Comparison of ENCODE assay signal across 19 mouse cellular contexts in the genomic region with DNA sequence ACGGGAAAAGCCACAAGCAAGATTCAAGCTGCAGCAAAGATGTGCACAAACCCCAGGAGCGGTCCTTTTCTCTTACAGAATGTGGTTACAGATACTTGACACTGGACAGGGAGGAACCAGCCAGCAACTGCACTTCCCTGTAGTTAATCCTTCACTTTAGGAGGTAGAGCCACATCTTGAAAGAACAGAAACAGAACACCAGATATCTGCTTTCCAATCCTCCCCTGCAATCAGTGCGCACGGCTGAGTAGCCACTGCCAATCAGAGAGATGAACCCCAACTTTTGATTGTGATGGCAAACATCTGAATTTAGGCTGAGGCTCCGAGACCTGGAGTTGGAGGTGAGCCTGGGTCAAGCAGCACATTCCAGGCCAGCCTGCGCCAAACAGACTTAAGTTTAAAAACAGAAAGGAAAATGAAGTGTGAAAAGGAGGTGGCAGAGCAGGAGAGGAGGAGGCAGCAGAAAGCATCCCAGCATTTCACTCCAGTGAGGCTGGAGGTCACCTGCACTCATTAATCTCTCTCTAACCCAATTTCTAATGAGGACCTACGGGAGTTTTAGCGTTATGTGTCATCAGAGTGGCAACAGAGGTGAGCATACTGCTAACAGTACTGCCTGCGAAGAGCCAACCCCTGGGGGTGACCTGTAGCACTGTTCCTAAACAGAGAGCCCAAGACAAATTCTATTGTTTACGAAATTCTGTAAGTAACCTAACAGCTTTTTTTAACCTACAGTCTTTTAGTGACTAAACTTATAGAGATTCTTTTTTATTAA. TPM values are rescaled to one million over a fixed set of nuclear protein-coding genes. Genes with fewer than 3 reads are reported as not detected.
DNase-seq lines count a peak whose midpoint lies in the region; ATAC-seq and TF ChIP-seq lines count a peak whose summit lies in the region.
"Had no signal": no experiment of that assay in that cellular context is flagged by ENCODE, and none has a peak within 500 bp of the region (broad histone marks: within the 10 kb centered on the region; RNA-seq: fewer than 3 reads in every experiment).

No protein-coding gene starts in this region.

- TF ChIP-seq RAD21 in MEL (IDR thresholded peaks at IDR 0.05; ENCODE audit: low read depth, low read length) = no peak

- H3K4me2 ChIP-seq in kidney, embryonic 15.5 days = 0 out of 2 replicates have a peak overlapping the region, but pooled peaks have one; percentile 9
- H3K4me2 ChIP-seq in liver, embryonic 12.5 days = peak overlapping the region; percentile 54
- H3K4me2 ChIP-seq: limb, embryonic 13.5 days; midbrain, embryonic 12.5 days had no signal

- no peak for TF ChIP-seq EP300 in MEL (IDR thresholded peaks at IDR 0.05; ENCODE audit: low read depth in 1 of 2, low read length in 2 of 2)

- H3K4me3 ChIP-seq in kidney, embryonic 15.5 days (replicated peaks) = no peak overlapping the region
- H3K4me3 ChIP-seq in MEL (ENCODE audit: control insufficient read depth in 1 of 2, insufficient read depth in 1 of 2, low read depth in 2 of 2, low read length in 2 of 2) = no peak overlapping the region
- no peak overlapping the region for H3K4me3 ChIP-seq in liver, embryonic 12.5 days
- H3K4me3 ChIP-seq: limb, embryonic 13.5 days; midbrain, embryonic 12.5 days had no signal

- H3K9me3 ChIP-seq in kidney, embryonic 15.5 days (replicated peaks) = no peaks in the 10 kb centered on the region
- H3K9me3 ChIP-seq in MEL (replicated peaks; ENCODE audit: insufficient read depth, low read length) = no peaks in the 10 kb centered on the region
- no peaks in the 10 kb centered on the region for H3K9me3 ChIP-seq in liver, embryonic 12.5 days (replicated peaks)

- H3K9ac ChIP-seq in kidney, embryonic 15.5 days = no peak overlapping the region
- H3K9ac ChIP-seq in MEL (ENCODE audit: control insufficient read depth, low read depth, low read length, poor library complexity, severe bottlenecking) = no peak overlapping the region
- H3K9ac ChIP-seq in liver, embryonic 12.5 days = 0 out of 2 replicates have a peak overlapping the region, but pooled peaks have one; percentile 1
- H3K9ac ChIP-seq: limb, embryonic 13.5 days; midbrain, embryonic 12.5 days had no signal

- 29% methylated on average over 10 of the region's 10 CpGs for WGBS in kidney, embryonic 15.5 days
- WGBS in liver, embryonic 12.5 days (ENCODE audit: insufficient replicate concordance) = 56% methylated on average over 10 of the region's 10 CpGs

- H3K79me2 ChIP-seq in MEL (ENCODE audit: control insufficient read depth, insufficient read depth, low read length, poor library complexity) = peaks cover 30% of the 10 kb centered on the region

- no peak for TF ChIP-seq CTCF in MEL (IDR thresholded peaks at IDR 0.05 in 2 of 3, conservative IDR thresholded peaks at IDR 0.05 in 1 of 3; ENCODE audit: control insufficient read depth in 1 of 3, insufficient read depth in 1 of 3, low read depth in 2 of 3, low read length in 3 of 3, poor library complexity in 1 of 3, severe bottlenecking in 1 of 3)

- ATAC-seq in kidney, embryonic 15.5 days (replicated peaks; ENCODE audit: low FRiP score) = peak; percentile 78
- ATAC-seq in liver, embryonic 12.5 days = no peak
- ATAC-seq: forebrain, embryonic 14.5 days; inflammation-experienced regulatory T-cells, adult 6 months; Patski had no signal

- H3K27ac ChIP-seq in kidney, embryonic 15.5 days = peak overlapping the region; percentile 67
- no peak overlapping the region for H3K27ac ChIP-seq in MEL (ENCODE audit: control insufficient read depth, low read depth, low read length)
- peak overlapping the region; percentile 67; the same call in 1 of the 2 replicates for H3K27ac ChIP-seq in liver, embryonic 12.5 days
- H3K27ac ChIP-seq: limb, embryonic 13.5 days; midbrain, embryonic 12.5 days had no signal

- DNase-seq in embryo, embryonic 11 days = peak; percentile 3
- DNase-seq in embryo, embryonic 10.5 days (ENCODE audit: low spot score) = no peak
- DNase-seq in kidney, adult 11 months = no peak
- DNase-seq in MEL (ENCODE audit: low read depth, low spot score) = peak; percentile 23
- DNase-seq in adrenal gland, postnatal 10 days = no peak
- DNase-seq in lung, postnatal 36 days = no peak
- DNase-seq: cerebellum, postnatal 25 days; heart, adult 11 months; lung, postnatal 14 days; right cerebral cortex, postnatal 14 days; thymus, postnatal 36 days had no signal

- peaks cover 45% of the 10 kb centered on the region for H3K4me1 ChIP-seq in kidney, embryonic 15.5 days
- H3K4me1 ChIP-seq in MEL (ENCODE audit: control insufficient read depth in 1 of 2, insufficient read depth in 2 of 2, low read length in 2 of 2) = peaks cover 7 to 11% of the 10 kb centered on the region in 2 experiments
- peaks cover 81% of the 10 kb centered on the region for H3K4me1 ChIP-seq in liver, embryonic 12.5 days

- TF ChIP-seq POLR2A in MEL (IDR thresholded peaks at IDR 0.05; ENCODE audit: control insufficient read depth in 1 of 2, insufficient read depth in 1 of 2, low read depth in 1 of 2, low read length in 2 of 2, poor library complexity in 1 of 2) = no peak

- no peaks in the 10 kb centered on the region for H3K27me3 ChIP-seq in kidney, embryonic 15.5 days
- H3K27me3 ChIP-seq in MEL (ENCODE audit: control insufficient read depth in 1 of 2, insufficient read depth in 2 of 2, low read length in 2 of 2) = no peaks in the 10 kb centered on the region
- no peaks in the 10 kb centered on the region for H3K27me3 ChIP-seq in liver, embryonic 12.5 days (replicated peaks)
- H3K27me3 ChIP-seq: CH12.LX; limb, embryonic 13.5 days; midbrain, embryonic 12.5 days; Patski had no signal

- peaks cover 9% of the 10 kb centered on the region for H3K36me3 ChIP-seq in kidney, embryonic 15.5 days
- H3K36me3 ChIP-seq in MEL (ENCODE audit: control insufficient read depth in 1 of 2, insufficient read depth in 2 of 2, low read length in 2 of 2) = peaks cover 0 to 16% of the 10 kb centered on the region in 2 experiments; a peak in 3 of 4 replicates
- H3K36me3 ChIP-seq in liver, embryonic 12.5 days = peaks cover 6% of the 10 kb centered on the region; the same call in 1 of the 2 replicates
- H3K36me3 ChIP-seq: midbrain, embryonic 12.5 days had no signal

TF ChIP-seq in MEL, 35 proteins besides CTCF, POLR2A, EP300 and RAD21:
- TF ChIP-seq RCOR1 (IDR thresholded peaks at IDR 0.05; ENCODE audit: low read depth, low read length) = peak; percentile 59; the same call in 1 of the 2 replicates
- TF ChIP-seq USF2 (IDR thresholded peaks at IDR 0.05; ENCODE audit: borderline replicate concordance in 1 of 2, insufficient read depth in 1 of 2, low read depth in 1 of 2, low read length in 2 of 2) = no peak
TF ChIP-seq in MEL: peak in this region for 1.

RNA-seq across cellular contexts. Expression of gene Lrp6, which starts 39.8 kb away (rescaled TPM):
- 34.5 and 37.5 TPM in 2 replicates for polyA plus RNA-seq in kidney, embryonic 15.5 days (2015; fragmentation: Nextera tagmentation; extraction: Ambion mirVana)
- total RNA-seq in MEL (2012; rRNA removed) = 13.1 and 13.4 TPM in 2 replicates
- 10 to 100 TPM; 17.2 to 25.7 TPM for polyA plus RNA-seq in MEL (2012; ENCODE audit: insufficient read depth in 1 of 2, insufficient read length in 2 of 2, low read depth in 1 of 2, low replicate concordance in 2 of 2, missing spikeins in 1 of 2)
- 12.6 and 13.1 TPM in 2 replicates for polyA plus RNA-seq in liver, embryonic 12.5 days (2016; fragmentation: Nextera tagmentation; extraction: Ambion mirVana)
- 10 to 100 TPM; 77.3 to 78.5 TPM for total RNA-seq in adrenal gland, postnatal 10 days (2021)

Comparison
In these comparisons a context has a peak if more than half of its experiments do, and no peak if none do; other contexts are left out.
1. DNase-seq: peak in embryo, embryonic 11 days (single experiment) and MEL (single experiment); none in embryo, embryonic 10.5 days (single experiment), kidney, adult 11 months (single experiment), adrenal gland, postnatal 10 days (single experiment) and lung, postnatal 36 days (single experiment).